Mouse (Mus musculus): ENCODE measurements around the gene Magi3.

The Magi3 gene

DNA sequence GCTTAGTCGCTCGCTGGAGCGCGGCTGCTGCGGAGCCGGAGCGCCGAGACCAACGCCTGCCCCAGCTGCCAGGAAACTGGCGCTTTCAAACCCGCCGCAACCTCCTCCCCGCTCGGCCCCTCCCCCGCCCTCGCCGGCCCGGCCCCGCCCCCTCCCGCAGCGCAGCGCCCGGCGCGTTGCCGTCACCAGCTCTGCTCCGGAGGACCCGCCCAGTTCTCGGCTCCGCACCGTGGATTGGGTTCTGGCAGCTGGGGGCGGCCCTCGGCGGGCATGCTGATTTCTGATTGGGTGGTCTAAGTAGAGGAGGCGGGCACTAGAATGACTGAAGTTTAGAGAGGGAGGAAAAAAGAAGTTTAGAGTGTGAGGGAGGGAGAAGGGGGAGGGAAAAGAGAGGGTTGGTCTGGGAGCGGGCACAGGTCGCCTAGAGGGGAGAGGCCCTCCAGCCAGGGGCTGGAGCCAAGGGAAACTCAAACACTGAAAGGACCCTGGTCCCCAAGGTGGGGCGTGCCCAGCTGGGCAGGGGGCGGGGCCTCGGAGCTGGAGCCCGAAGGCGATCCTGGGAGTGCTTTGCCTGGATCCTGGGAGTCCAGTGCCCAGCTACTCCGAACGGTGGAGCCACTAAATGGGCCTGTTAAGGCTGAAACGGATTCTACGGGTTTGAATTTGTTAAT is at the start of gene Magi3:
TSS of gene Magi3 (minus strand) at position 80 of the 671 bp plus-strand sequence.
- peak; percentile 98 to 99 for DNase-seq

DNA sequence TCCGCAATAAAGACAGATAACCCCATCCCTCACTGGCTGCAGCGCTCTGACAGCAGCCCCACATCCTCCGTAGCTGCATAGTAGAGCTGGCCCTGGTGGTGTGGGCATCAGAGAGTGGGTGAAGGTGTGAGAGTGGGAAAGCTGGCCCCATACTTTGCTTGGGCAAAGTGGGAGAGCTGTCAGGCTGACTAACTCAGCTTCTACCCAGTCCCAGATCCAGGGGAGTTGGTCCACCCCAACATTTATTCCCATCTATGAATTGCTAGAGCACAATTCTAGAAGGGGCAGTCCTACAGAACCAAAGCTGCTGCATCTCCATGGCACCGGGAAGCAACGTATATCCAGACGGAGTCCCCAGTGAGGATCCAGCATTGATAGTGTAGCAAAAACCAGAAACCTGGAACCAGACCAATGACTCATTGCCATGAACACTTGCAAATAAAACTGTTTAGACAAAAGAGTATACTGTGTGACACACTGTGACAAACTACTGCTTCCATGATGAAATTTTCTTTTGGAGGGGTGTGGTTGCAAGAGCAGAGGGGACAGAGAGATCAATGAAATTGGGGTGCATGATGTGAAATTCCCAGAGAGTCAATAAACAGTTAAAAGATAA is 44.5 kb upstream of the Magi3 start:
- no peak for DNase-seq

DNA sequence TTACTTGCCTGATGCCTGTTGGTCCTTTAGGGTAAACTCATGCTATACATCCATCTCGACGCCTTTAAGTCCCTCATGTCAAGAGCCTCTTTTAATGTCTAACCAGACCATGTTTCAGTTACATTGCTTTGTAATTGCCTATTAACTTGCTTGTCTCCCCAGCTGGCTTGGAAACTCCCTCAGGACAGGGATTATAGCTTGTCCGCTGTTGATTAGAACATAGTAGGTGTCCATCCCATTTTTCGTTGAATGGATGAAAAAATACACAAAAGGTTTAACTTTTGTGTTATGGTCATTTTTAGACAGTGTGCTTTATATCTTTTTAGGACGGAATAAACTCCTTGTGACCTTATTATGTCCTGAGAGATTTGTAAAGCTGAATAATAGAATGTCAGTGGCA is 40.0 kb upstream of the Magi3 start:
- no peak for DNase-seq

DNA sequence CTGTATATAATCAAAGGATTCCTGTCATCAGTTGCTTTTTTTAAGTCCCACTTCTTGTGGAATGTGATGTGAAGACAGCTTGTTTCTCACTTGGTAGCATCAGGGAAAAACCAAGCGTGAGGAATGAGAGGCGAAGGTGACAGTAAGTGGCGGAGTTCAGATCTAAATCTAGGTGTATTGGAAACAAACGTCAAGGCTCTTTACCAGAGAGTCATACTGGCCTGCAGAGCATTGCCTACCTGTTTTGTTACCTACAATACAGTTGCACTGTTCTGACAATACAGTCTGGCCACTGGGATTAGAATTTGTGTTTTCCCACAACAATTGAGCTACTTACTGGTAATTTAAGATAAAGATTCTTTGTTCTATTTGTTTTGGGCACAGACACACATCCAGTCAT is 39.0 kb upstream of the Magi3 start:
- DNase-seq, result no peak

DNA sequence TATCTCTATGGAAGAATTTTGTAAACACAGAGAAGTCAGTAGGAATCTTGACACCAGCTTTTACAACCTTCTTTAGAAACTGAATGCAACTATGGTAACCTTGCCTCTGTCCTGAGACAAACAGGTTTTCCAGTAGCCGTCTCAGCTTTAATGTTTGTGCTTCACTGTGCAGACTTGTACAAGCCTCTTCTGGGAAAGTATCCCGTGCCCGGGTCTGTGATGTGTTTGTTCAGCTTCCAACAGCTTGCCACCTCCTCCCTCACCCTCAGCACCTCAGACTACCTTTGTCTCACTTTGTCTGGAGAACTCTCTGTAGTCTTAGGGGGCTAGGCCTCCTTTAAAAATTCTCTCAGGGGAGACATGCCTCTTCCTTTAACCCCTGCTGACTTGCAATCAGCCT is 36.9 kb upstream of the Magi3 start:
- DNase-seq, result no peak

DNA sequence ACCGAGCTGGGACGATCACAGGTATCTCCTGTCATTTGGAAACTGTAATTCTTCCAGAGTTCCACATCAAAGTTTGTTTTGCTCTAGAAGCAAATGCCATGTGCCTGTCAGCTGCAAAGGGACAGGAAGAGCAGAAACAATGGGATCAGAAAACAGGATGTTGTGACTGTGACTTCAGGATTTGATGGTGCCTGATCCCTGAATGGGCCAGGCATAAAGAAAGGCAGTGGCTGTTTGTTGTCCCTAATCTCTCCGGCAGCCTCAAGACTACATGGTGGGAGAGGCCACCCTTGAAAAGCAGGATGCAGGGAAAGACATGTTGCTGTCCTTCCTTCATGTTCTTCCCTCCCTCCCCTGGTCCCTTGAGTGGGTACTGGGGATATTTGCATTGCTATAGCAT is 33.6 kb upstream of the Magi3 start:
- no peak for DNase-seq

DNA sequence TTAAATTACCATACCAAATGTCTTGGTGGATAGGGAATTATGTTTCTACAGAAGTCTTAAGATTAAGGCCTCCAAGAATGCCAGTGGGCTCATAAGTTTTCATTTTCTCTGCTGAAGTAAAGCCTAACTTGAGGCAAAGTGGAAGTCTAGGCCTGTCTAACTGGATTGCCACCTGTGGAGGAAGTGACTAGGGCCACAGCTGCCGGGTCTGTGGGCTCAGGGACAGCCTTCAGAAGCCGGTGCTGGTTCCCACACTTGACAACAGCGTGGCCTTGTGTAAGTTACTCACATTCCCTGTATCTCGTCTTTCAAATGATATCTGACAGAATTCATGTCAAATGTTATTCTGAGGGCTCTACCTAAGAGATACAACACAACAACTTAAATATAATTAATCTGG is 27.7 kb upstream of the Magi3 start:
- no peak for DNase-seq

DNA sequence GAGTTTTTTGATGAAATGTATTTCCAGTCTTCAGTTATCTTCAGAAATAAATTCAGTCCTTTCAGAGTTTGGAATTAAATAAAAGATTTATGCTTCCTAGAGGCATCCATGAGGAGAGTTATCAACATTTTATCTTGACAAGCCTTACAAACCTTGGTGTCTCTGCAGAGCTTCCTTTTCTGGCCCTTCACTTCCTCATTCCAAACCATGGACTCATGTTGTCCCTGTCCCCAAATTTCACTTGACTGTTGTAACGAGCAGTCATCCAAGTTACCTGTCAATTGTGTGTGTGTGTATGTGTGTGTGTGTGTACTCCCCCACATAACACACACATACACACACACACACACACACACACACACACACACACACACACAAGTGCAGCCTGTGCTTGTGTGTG is 26.9 kb upstream of the Magi3 start:
- no peak for DNase-seq

DNA sequence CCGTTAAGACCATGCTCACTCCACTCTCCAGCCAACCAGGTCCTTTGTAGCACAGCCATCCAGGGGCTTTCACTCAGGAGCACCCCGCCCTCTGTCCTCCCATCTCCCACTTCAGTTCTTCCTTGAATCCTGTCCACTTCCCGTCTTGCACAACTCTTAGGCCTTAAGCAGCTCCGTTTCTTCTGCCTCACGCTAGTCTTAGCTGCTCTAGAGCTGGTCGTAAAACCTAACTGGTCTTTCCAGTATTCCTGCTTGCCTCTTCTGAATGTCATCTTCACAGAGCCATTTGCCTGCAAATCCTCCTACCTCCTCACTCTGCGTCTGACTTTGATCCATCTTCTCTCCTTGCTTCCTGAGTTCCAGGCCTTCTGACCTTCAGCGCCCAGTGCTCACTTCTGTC is 24.2 kb upstream of the Magi3 start:
- no peak for DNase-seq

DNA sequence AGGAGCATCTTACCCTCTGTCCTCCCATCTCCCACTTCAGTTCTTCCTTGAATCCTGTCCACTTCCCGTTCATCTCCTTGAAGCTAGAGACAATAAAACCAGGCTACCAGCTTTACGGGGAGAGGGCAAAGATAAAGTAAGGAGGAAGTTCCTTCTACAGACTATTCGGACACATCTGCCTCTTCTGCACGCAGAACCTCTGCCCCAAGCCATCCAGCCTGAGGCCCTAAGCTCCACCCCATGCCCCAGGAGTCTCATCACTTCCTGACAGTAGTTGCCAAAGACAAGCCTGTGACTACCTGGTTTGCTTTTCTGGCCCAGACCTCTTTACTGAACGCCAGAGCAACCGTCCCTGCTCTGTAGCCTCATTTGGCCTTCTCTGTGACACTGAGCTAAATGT is 23.8 kb upstream of the Magi3 start:
- no peak for DNase-seq

DNA sequence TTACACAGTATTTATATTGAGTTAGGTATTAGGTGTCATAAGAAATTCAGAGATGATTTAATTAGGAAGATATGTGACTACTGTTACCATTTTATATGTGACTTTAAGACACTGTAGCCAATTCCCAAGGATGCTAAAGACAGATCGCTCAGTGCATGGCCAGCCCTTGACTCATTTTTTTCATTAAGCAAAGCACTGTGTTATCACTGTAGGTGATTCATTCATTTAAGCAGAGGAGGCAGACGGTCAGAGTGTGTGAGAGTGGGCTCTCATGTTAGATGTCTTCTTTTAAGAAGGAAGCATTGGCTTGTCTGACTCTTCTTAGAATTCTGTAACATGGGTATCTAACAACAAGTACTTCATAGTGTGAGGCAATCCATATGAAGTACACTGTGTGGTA is 19.6 kb upstream of the Magi3 start:
- no peak for DNase-seq

DNA sequence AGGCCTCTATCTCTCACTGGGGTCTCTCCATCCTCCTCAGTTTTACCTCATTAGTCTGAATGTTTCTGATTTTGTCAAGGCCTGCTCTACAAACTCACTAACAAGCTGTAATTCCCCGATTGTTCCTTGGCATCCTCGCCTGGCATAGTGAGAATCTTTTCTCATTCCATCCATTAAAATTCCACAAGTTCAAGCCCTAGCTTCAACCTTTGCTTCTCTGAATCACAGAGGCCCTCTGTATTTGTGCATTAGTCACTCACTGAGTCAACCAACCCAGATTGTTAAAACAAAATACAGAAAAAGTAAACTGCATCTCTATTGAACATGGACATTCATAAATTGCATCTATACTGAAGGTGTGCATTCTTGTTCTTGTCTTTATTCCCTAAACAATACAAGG is 19.2 kb upstream of the Magi3 start:
- no peak for DNase-seq

DNA sequence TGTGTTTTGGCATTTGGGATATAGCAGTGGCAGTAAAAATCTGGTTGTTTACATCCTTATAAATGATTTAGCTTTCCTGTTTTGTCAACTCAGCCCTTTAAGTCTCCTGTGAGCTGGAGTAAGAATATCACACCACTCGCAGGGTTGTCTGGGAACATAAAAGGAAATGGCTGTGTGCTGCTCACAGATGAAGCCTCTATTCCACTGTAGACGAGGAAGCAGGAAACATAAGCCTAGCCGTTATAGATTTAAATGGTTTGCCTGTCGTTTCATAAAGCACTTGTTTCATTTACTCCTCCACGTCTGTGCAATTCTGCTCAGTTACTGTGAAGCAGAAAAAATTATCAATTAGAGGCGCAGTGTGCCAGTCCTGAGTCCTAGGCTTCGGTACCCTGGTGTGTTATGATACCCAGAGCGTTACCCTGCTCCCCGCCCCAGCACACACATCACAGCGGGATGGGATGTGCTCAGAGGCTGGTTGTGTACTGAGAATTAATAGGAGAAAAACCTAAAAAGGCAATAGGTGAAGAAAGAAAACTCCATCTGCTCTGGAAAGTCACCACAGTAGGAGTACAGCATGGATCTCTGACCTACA is 17.8 kb upstream of the Magi3 start:
- no peak for DNase-seq

DNA sequence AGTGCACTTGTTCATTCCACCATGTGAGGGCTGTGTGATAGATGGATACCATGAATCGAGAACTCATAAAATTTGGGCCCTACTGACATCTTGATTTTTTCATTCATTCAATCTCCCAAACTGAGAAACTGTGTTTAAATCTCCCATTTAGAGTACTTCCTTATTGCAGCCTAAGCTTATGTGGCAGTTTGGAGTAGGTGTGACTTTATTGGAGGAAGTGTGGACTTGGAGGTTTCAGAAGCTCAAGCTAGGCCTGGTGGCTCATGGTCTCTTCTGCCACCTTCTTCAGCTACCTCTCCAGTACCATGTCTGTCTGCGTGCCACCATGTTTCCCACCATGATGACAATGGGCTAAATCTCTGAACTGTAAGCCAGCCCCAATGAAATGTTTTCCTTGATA is 15.9 kb upstream of the Magi3 start:
- no peak for DNase-seq

DNA sequence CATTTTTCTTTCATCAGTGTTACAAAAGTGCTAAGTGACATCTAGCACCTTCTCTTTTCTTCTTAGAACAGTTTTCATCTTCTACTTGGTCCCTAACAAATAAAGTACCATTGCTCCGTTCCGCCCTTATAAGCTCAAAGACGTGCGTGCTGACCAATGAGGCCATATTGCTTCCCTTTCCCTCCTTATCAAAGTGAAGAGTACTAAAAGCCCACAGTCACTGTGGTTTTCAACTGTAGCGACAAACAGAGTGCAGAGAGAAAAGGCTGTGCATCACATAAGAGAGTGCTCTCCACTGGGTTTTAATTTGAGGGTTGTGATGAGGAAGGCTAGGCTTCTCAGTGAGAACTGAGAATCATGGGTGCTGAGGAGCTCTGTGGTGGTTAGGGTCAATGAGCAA is 14.9 kb upstream of the Magi3 start:
- DNase-seq, result no peak

DNA sequence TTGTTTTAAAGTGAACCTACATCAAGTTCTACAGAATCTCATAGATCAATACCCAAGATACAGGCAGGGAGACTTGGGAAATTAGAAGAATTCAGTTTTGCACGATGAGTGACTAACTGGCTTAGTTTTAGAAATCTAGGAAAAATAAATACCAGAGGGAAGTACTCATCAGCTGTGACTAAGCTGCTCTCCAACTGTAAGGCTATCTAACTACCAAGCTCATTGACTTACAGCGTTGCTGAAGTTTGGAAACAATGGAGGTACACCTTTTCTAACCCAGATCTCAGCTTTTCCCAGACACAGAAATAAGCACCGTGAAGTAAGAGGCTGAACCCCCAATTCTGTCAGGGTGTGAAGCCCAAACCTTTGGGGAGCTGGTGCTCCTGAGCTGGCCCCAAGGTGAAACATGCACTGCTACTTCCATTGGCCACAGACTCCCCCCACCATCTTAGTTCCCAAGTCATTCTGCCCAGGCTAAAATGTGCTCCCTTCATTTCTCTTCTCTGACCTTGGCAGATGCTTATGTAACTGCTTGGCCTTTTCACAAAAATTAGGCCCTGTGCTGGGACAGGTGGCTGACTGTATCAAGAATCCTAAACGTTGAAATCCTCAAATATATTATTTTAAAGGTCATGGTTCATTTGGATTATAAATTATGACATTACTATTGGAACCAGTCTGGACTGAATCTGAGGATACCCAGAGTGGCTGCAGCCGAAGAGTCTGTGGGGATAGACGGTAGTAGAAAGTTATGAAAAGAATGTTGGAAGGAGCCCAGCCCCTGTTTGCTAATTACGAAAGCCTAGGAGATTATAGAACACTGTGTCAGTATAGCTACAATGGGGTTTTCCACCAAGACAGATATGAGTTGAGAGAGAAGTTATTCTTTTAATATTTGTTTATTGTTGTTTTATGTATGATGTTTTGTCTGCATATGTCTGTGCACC is 13.5 kb upstream of the Magi3 start:
- no peak for DNase-seq

DNA sequence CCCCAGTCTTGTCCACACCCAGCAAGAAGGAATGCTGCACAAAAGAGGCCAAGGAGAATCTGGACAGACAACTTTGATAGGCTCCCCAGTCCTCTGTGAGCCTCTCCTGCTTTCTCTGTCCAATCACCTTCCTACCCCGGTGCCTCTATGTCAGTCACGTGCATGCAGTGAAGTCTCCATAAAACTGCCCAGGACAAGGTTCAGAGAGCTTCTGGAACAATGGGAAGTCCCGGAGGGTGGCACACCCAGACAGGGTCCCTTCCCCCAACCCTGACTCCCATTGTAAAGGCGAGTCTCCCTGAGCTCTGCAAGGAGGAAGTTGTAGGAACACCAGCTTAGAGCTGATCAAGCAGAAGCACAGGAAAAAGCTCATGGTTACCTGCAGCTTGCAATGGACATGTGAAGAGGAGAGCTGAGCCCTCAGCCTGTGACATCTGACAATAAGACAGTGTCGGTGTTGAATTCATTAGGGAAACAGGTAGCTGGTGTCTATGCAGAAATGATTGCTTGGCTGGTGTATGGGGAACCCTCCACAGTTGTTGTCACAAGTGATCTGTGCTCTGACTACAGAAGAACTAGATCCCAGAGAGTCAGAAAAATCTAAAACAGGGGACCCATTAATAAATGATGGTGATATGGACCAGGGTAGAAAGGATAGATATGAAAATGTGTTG is 7.4 kb upstream of the Magi3 start:
- DNase-seq, result peak; percentile 36 to 76

DNA sequence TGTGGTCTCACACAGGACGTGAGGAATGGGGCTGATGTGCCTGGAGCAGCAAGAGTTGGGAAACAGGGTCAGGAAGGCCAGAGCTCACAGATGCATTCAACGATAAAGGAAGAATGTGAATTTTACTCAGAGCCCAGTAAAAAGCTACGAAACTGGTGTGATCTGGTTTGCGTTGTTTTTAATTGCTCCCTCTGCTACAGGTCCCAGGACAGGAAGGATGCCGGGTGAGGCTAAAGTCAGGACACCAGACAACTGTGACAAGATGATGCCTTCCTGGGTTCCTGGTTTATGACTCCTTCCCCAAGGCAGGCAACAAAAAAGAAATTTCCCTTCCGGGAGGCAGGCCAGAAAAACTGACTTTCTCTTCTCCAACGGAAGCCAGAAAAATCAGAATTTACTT is 6.6 kb upstream of the Magi3 start:
- DNase-seq, result peak in 1 of 2 experiments; percentile 14

DNA sequence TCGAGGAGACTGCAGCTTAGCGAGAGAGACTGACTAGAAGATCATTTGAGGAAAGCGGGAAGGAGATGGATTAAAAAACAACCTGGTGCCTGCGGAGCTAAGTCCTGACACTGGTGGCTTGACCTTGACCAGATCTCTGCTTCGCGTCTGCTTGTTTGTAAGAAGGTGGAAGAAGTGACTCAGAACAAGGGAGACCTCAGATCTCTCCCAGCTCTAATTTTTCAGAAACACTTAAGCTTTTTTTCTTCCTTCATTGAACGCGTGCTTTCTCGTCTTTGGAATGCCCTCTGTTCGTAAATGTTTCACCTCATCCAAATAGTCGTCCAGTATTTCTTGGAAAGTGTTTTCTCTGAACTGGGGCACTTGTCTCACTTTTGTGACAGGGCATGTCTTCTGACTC is 982 bp upstream of the Magi3 start:
- peak in 1 of 2 experiments; percentile 29 for DNase-seq

DNA sequence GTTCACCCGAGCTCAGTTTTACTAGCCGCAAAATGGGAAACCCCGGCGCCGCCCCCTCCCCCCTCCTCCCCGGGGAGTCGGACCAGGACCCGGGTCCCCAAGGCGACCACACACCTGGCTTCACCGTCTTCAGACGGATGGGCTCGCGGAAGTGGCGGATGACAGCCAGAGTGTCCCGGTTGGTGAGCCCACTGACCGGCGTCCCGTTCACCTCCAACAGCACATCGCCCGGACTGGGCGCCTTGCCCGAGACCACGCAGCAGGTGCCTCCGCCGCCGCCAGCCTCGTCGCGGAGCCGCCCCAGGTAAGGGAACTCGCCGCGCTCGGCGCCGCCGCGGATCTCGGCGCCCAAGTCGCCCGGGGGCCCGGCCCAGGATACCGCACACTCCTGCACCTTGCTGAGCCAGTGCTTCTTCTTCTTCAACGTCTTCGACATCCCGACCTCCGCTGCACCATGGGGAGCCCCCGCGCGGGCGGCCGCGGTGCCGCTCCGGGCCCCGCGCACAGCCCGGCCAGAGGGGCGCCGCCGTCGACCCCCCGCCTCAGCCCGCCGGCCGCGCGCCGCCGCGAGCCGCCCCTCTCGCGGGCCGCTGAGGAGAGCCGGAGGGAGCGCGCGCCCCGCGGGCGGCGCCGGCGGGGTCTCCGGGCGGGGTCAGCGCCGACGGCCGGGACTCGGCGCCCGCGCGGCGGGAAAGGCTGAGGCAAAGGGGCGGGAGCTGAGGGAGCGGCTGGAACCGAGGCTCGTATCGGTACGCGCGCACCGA is 461 bp downstream of the Magi3 start:
- DNase-seq, result peak; percentile 68 to 80

DNA sequence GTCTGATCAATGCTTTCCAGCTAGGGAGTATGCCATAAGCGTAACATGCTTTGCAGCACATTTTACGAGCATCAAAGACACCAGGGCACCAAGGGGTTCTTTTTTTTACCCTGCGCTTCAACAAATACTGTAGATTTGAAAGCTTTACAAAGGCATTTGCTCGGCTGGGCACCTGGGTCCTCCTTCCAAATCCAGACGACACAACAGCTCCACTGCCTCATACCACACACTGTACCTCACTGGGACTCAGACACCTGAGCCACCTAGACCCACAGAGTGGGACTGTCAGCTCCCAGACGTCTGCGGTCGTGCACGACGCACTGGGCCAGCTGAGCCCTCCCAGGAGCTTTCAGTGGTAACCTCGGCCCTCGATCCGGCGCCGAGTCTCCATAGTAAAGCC is 1.2 kb downstream of the Magi3 start:
- peak; percentile 28 to 43 for DNase-seq

DNA sequence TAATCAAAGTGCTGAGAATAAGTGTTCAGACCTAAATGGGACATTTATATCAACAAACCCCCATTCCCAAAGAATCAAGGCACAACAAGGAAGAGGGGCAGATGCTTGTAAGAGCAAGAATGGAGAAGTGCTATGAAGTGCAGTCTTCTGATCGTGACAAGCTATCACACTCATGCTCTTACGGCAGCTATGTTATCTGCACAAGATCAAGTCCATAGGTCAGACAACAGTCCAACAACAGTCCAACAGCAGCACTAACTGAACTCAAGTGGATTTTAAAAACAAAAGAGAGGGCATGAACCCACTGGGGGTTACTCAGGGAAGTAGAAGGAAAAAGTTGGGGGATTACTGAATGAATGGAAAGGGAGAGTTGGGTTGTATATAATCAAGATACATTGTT is 30.4 kb downstream of the Magi3 start:
- DNase-seq, result no peak
